Mouse (Mus musculus) kidney, adult 2 months (tissue): ENCODE data around the gene Ube2q1. TPM values are rescaled to one million over a fixed set of nuclear protein-coding genes. Genes with fewer than 3 reads are reported as not detected.
A peak's percentile ranks its signal among the peaks of the same experiment; 100 is the strongest.

Source experiments
- DNase-seq: peaks from one replicate; pipeline ENCODE4 v3.0.0; 2021
- H3K27ac ChIP-seq: fragments of 200-500 bp; 2 replicates; pipeline ENCODE4 v1.5.1; 2012; ENCODE audit warnings: low read depth, low read length, control low read depth, inconsistent platforms; ENCODE audit not compliant: insufficient read depth
- H3K27me3 ChIP-seq: fragments of 200-500 bp; replicated peaks from 2 replicates; pipeline ENCODE4 v1.6.1; 2012; ENCODE audit warnings: mild to moderate bottlenecking, moderate library complexity, low read length, inconsistent platforms; ENCODE audit not compliant: control insufficient read depth, insufficient read depth
- H3K36me3 ChIP-seq: fragments of 200-500 bp; 2 replicates; pipeline ENCODE4 v1.6.1; 2012; ENCODE audit warnings: mild to moderate bottlenecking, moderate library complexity, low read length, inconsistent platforms; ENCODE audit not compliant: control insufficient read depth, insufficient read depth
- H3K4me1 ChIP-seq: fragments of 200-500 bp; 2 replicates; pipeline ENCODE4 v1.6.1; 2011; ENCODE audit warnings: low read length; ENCODE audit not compliant: control insufficient read depth, insufficient read depth
- H3K4me3 ChIP-seq: fragments of 200-500 bp; 2 replicates; pipeline ENCODE4 v1.5.1; 2011; ENCODE audit warnings: mild to moderate bottlenecking, low read depth, low read length, control low read depth; ENCODE audit not compliant: insufficient read depth
- CTCF ChIP-seq: fragments of 200-500 bp; conservative IDR thresholded peaks from 2 replicates; pipeline ENCODE4 v1.5.1; 2011; ENCODE audit warnings: low read depth, mild to moderate bottlenecking, control low read depth, low read length, moderate library complexity, mixed read lengths; ENCODE audit not compliant: insufficient read depth, insufficient read length
- POLR2A ChIP-seq: fragments of 200-500 bp; IDR thresholded peaks from one replicate; pipeline ENCODE4 v1.6.1; 2011; ENCODE audit warnings: low read depth, low read length, control low read depth
- WGBS: fragments of 180-500 bp; shearing (Covaris S2); methylation state at CpG from one replicate; pipeline ENCODE4 v1.1.7; 2018; 5-methylcytosine and 5-hydroxymethylcytosine counted together
- polyA plus RNA-seq: library from polyadenylated mRNA; depleted of rRNA; stranded (reverse); fragments of >200 nt; gene quantifications from 2 replicates; pipeline ENCODE4 v1.2.3, GENCODE M21; 2012

The Ube2q1 gene
- polyA plus RNA-seq, 1 experiment: 27.2 TPM

DNA sequence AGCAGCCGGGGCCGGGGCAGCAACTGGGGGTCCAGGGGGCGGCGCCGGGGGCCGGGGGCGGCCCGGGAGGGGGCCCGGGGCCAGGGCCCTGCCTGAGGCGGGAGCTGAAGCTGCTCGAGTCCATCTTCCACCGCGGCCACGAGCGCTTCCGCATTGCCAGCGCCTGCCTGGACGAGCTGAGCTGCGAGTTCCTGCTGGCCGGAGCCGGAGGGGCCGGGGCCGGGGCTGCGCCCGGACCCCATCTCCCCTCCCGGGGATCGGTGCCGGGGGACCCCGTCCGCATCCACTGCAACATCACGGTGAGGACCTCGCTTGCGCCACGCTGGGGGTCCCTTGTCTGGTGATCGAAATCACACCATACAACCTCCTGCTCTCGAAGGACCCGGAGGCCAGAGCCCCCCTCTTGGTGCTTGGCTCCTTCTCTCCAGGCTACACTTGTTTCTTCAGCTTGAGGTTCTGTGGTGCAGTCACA, 360 bp downstream of the Ube2q1 start:
- WGBS: under 1% methylated on average over 36 of the region's 37 CpGs
- Histone ChIP-seq H3K4me1 (peaks cover 14% of the 10 kb centered on the region; the same call in 1 of the 2 replicates), H3K36me3 (peaks cover 4% of the 10 kb centered on the region; the same call in 1 of the 2 replicates), H3K4me3 (peak overlapping the region; percentile 55), H3K27ac (peak overlapping the region; percentile 29), H3K27me3 (no peaks in the 10 kb centered on the region)
- DNase-seq: no peak
- TF ChIP-seq CTCF (no peak), POLR2A (no peak)

DNA sequence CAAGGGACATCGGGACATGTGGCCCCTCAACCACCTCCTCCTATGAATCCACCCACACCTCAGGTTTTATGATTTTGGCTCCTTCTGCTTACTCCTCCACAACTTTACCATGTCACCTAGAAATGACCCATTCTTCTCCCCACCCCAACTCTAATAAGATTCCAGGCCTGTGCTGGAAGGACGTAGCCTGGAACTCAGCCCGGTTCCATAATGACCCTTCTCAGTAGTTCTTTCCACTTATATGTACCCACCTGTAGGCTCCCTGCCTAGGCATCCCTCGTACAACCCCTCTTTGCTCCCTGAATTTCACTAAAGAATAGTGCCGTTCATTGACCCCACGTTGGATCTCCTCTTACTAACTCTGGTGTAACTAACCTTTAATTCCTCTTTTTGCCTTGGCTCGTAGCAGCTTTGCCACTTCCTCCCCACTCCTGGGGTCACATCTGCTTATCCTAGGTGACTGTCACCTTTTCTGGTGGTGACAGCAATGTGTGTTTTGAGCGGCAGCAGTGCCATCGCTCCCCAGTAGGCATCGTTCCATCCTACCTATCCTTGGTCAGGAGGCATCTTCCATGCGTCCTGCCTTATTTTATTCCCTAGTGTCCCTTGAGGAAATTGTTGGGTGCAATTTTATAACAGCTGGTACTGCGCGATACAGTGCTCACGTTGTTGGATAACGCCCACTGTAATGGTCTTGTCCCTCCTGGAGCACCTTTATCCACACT, 982 bp downstream of the Ube2q1 start:
- Histone ChIP-seq H3K27me3 (no peaks in the 10 kb centered on the region), H3K36me3 (peaks cover 4% of the 10 kb centered on the region; the same call in 1 of the 2 replicates), H3K4me3 (peak overlapping the region; percentile 55), H3K27ac (peak overlapping the region; percentile 29), H3K4me1 (peaks cover 14% of the 10 kb centered on the region; the same call in 1 of the 2 replicates)
- DNase-seq: no peak
- WGBS: 26% methylated on average over 15 of the region's 15 CpGs
- TF ChIP-seq POLR2A (no peak), CTCF (no peak)

DNA sequence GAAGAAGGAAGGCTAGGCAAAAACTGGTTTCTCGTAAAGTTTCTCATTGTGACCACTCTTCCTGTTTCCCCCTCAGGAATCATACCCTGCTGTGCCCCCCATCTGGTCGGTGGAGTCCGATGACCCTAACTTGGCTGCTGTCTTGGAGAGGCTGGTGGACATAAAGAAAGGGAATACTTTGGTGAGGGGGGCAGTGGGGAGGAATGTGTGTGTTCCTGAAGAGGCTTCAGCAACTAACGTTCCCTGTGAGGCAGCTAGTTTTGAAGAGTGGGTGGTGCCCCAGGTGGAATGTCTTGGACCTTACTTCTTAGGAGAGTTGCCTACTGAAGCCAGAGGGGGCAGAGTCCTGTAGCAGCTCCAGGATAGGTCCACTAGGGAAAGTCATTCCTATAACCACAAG, 2.6 kb downstream of the Ube2q1 start:
- H3K4me3 ChIP-seq: no peak overlapping the region
- H3K4me1 ChIP-seq: peaks cover 14% of the 10 kb centered on the region; the same call in 1 of the 2 replicates
- DNase-seq: no peak
- TF ChIP-seq POLR2A: no peak
- no peak for TF ChIP-seq CTCF
- H3K36me3 ChIP-seq: peaks cover 8% of the 10 kb centered on the region
- no peak overlapping the region for H3K27ac ChIP-seq
- 69% methylated on average over 4 of the region's 4 CpGs for WGBS
- no peaks in the 10 kb centered on the region for H3K27me3 ChIP-seq

DNA sequence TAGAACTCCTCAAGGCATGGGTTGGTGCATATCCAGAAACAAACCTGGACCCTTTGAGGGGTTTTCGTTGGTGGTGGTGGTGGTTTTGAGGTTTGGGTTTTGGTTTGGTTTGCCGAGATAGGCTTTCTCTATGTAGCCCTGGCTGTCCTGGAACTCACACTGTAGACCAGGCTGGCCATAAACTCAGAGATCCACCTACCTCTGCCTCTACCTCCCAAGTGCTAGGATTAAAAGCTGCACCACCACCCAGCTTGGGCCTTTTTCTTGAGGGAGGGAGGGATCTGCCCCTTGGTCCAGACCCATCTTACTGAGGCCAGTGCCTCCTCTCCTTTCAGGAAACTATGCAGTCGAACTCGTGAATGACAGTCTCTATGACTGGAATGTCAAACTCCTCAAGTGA, 6.7 kb downstream of the Ube2q1 start:
- no peaks in the 10 kb centered on the region for H3K27me3 ChIP-seq
- no peak for DNase-seq
- H3K4me3 ChIP-seq: no peak overlapping the region
- H3K27ac ChIP-seq: no peak overlapping the region
- peaks cover 8% of the 10 kb centered on the region; the same call in 1 of the 2 replicates for H3K4me1 ChIP-seq
- TF ChIP-seq CTCF: no peak
- TF ChIP-seq POLR2A: no peak
- 85% methylated on average over 4 of the region's 4 CpGs for WGBS
- H3K36me3 ChIP-seq: peaks cover 8% of the 10 kb centered on the region

DNA sequence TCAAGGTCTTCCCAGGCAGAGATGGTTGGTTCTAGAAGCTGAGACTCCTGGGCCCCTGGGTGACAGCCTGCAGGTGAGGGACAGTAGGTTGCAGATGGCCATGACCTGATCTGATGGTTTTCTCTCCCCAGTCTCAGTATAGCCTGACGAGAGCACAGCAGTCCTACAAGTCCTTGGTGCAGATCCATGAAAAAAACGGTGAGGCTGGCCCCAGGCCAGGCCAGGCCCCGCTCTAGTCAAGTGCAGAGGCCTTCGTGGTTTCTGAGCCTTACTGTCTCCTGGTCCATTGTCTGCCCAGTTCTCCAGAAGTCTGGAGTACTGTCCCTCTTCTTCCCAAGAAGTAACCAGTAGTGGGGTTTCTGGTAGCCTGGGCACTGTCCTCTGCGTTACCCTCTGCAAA, 8.2 kb downstream of the Ube2q1 start:
- peaks cover 8% of the 10 kb centered on the region for H3K36me3 ChIP-seq

DNA sequence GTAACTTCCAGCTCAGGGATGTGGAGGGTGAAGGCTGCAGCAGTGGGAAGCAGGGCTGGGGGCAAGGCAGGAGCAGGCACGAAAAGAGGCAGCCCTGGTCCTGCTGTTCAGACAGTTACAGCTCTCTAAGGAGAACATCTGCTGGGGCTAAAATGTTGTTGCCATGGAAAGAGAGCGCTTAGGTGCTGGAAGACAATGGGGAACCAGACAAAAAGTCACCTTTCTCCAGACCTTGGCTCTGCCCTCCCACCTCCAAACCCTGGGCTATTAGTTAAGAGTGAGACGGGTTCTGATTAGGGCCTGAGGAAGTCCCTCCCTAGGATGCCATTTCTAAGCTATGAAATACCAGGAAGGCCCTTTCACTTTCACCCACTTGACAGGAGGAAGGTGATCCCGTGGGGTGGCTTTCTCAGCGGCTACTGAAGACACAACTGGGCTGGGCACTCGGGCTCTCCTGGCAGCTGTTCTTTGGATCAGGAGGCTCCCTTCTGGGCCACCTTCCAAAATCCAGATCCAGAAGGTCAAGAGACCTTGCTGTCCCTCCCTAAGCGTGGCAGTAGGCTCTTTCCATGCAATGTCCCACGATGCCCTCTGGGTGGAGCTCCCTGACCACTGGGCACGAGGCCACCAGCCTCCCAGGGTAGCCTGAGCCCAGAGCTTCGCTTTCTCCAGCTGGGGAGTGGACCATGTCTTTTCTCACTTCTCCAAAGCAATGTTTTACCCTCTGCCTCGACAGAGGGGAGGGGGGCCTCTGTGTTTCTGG, 11.8 kb downstream of the Ube2q1 start:
- TF ChIP-seq CTCF (peak; percentile 93), POLR2A (no peak)
- no peak overlapping the region for H3K4me3 ChIP-seq
- 10% methylated on average over 11 of the region's 11 CpGs for WGBS
- H3K4me1 ChIP-seq: 0 out of 2 replicates have a peak, but pooled peaks cover 4% of the 10 kb centered on the region
- H3K36me3 ChIP-seq: peaks cover 3% of the 10 kb centered on the region; the same call in 1 of the 2 replicates
- peak; percentile 94 for DNase-seq
- no peaks in the 10 kb centered on the region for H3K27me3 ChIP-seq
- no peak overlapping the region for H3K27ac ChIP-seq

More for the DNA sequence above, 8.2 kb downstream of the Ube2q1 start:
- 70% methylated on average over 5 of the region's 5 CpGs for WGBS
- no peak for DNase-seq
- no peak overlapping the region for H3K4me3 ChIP-seq
- TF ChIP-seq POLR2A (no peak), CTCF (no peak)
- H3K4me1 ChIP-seq: 0 out of 2 replicates have a peak, but pooled peaks cover 4% of the 10 kb centered on the region
- no peaks in the 10 kb centered on the region for H3K27me3 ChIP-seq
- no peak overlapping the region for H3K27ac ChIP-seq

DNA sequence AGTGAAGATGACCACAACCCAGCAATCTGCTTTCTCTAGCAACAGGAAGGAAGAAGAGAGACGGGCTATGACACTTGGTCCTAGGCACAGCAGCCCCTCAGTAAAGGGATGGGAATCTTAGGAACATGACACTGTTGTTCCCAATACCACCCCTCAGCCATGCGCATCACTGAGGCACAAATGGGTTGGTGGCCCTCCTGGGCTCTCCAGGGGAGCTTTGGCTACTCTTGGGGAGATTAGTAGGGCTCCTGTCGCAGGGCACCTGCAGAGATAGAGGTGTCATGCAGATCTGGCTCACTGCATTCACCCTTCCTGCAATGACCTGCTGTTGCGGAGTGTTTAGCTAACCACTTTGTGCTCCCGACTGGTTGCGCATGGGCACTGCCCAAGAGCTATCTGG, 12.9 kb downstream of the Ube2q1 start:
- H3K4me1 ChIP-seq: 0 out of 2 replicates have a peak, but pooled peaks cover 4% of the 10 kb centered on the region
- no peaks in the 10 kb centered on the region for H3K27me3 ChIP-seq
- WGBS: 89% methylated on average over 6 of the region's 6 CpGs
- H3K4me3 ChIP-seq: no peak overlapping the region
- H3K36me3 ChIP-seq: no peaks in the 10 kb centered on the region
- no peak for DNase-seq
- TF ChIP-seq POLR2A (no peak), CTCF (no peak)
- no peak overlapping the region for H3K27ac ChIP-seq
